Mouse (Mus musculus) left cerebral cortex, postnatal 25 days (tissue): ENCODE results near the gene Rai14. TPM values are rescaled to one million over a fixed set of nuclear protein-coding genes. Genes with fewer than 3 reads are reported as not detected.
"Not testable (repeated sequence)": the region's sequence is repeated elsewhere in the genome, so short reads cannot be mapped to it uniquely, and the experiment has no call there.

Experiments used
- DNase-seq, 2 experiments: peaks; one replicate each; pipeline ENCODE4 v3.0.0; 2022; ENCODE audit warnings: low spot score in 2 of 2, mixed read lengths in 1 of 2
- intact Hi-C: fragments of 180-260 bp; cut with DNase I; formaldehyde crosslinking; loops from one replicate; pipeline ENCODE4 v1.15.1; 2025
- total RNA-seq, 2 experiments: library from RNA; stranded (reverse); gene quantifications; 2 replicates each; pipeline ENCODE4 v1.2.3; 2021

The Rai14 gene
- total RNA-seq, 2 experiments from 2014 or later: 7.5 to 8.9 TPM

- intact Hi-C loops: no loop called here
- no peak for DNase-seq
Measured at GRCm38 (mm10) chr15:10584359-10585187, 129.9 kb downstream of the Rai14 start.

GRCm38 (mm10) chr15:10583408-10583807 lies 131.0 kb downstream of the Rai14 start:
- DNase-seq: peak in 1 of 2 experiments; percentile 8
- intact Hi-C loops: no loop called here

GRCm38 (mm10) chr15:10579159-10579558 lies 135.3 kb downstream of the Rai14 start:
- intact Hi-C loops: no loop called here
- DNase-seq: no peak

GRCm38 (mm10) chr15:10566486-10566885 lies 147.9 kb downstream of the Rai14 start:
- no peak for DNase-seq
- intact Hi-C loops: no loop called here

- intact Hi-C loops: no loop called here
- no peak for DNase-seq
Measured at GRCm38 (mm10) chr15:10564201-10564600, 150.2 kb downstream of the Rai14 start.

GRCm38 (mm10) chr15:10562281-10562680 lies 152.1 kb downstream of the Rai14 start:
- DNase-seq: no peak
- intact Hi-C loops: no loop called here

GRCm38 (mm10) chr15:10560005-10560404 lies 154.4 kb downstream of the Rai14 start:
- intact Hi-C loops: no loop called here
- no peak for DNase-seq

- intact Hi-C loops: no loop called here
- DNase-seq: no peak
Measured at GRCm38 (mm10) chr15:10558465-10558864, 156.0 kb downstream of the Rai14 start, which contains the start of gene Ttc23l. TSS of gene Ttc23l (minus strand) at chr15:10558668.

GRCm38 (mm10) chr15:10554336-10554735 lies 160.1 kb downstream of the Rai14 start:
- no peak for DNase-seq
- intact Hi-C loops: no loop called here

- intact Hi-C loops: no loop called here
- DNase-seq: no peak
Measured at GRCm38 (mm10) chr15:10540271-10541088, 173.9 kb downstream of the Rai14 start.

- intact Hi-C loops: no loop called here
- no peak for DNase-seq
Measured at GRCm38 (mm10) chr15:10535969-10536368, 178.5 kb downstream of the Rai14 start.

- intact Hi-C loops: no loop called here
- DNase-seq: no peak
Measured at GRCm38 (mm10) chr15:10534591-10534990, 179.8 kb downstream of the Rai14 start.

GRCm38 (mm10) chr15:10533361-10533760 lies 181.1 kb downstream of the Rai14 start:
- intact Hi-C loops, DNase-seq: not testable (repeated sequence)

GRCm38 (mm10) chr15:10531352-10531751 lies 183.1 kb downstream of the Rai14 start:
- intact Hi-C loops: no loop called here
- no peak for DNase-seq

- intact Hi-C loops: no loop called here
- no peak for DNase-seq
Measured at GRCm38 (mm10) chr15:10525896-10526295, 188.5 kb downstream of the Rai14 start.

Other genes with a start within 250 kb of the Rai14 start
- 10 to 100 TPM; 22.3 to 31.7 TPM for gene Dnajc21, start 244.1 kb downstream of the Rai14 start, total RNA-seq
- 10 to 100 TPM; 20.8 to 21.8 TPM for gene Brix1, start 228.7 kb downstream of the Rai14 start, total RNA-seq
- gene Rad1, start 228.6 kb downstream of the Rai14 start, total RNA-seq: 10 to 100 TPM; 12.8 to 13.1 TPM
- not detected for gene Ttc23l, start 156.0 kb downstream of the Rai14 start, total RNA-seq
- gene C1qtnf3, start 237.7 kb upstream of the Rai14 start, total RNA-seq: not detected